In genomic region chr8:3394600-3394999, GRCm38 (mm10) we compare ENCODE assay signal across 9 mouse cellular contexts. TPM values are rescaled to one million over a fixed set of nuclear protein-coding genes. Genes with fewer than 3 reads are reported as not detected.
DNase-seq lines count a peak whose midpoint lies in the region; ATAC-seq and TF ChIP-seq lines count a peak whose summit lies in the region.
"Had no signal": no experiment of that assay in that cellular context is flagged by ENCODE, and none has a peak within 500 bp of the region (broad histone marks: within the 10 kb centered on the region; RNA-seq: fewer than 3 reads in every experiment).

No protein-coding gene starts in this region.

- no peaks in the 10 kb centered on the region for H3K27me3 ChIP-seq in heart, embryonic 14.5 days (ENCODE audit: control insufficient read depth, insufficient read depth, low read length)
- no peaks in the 10 kb centered on the region for H3K27me3 ChIP-seq in heart, adult 2 months (ENCODE audit: control insufficient read depth, insufficient read depth, low read length)
- no peaks in the 10 kb centered on the region for H3K27me3 ChIP-seq in embryonic facial prominence, embryonic 15.5 days
- H3K27me3 ChIP-seq in myocyte (ENCODE audit: control insufficient read depth, insufficient read depth, insufficient read length) = no peaks in the 10 kb centered on the region
- H3K27me3 ChIP-seq: liver, embryonic 15.5 days had no signal

- no peak for DNase-seq in heart, adult 2 months
- DNase-seq in kidney, adult 8-10 months = peak; percentile 50 to 77
- DNase-seq in right cerebral cortex, postnatal 36 days (ENCODE audit: low spot score in 2 of 2) = no peak
- DNase-seq in cerebellum, adult 11-12 months = no peak
- DNase-seq in gastrocnemius, postnatal 36 days = no peak

- ATAC-seq in heart, embryonic 14.5 days (ENCODE audit: insufficient number of reproducible peaks, insufficient read depth, low FRiP score, low read depth) = no peak
- ATAC-seq in embryonic facial prominence, embryonic 15.5 days (ENCODE audit: insufficient number of reproducible peaks, low FRiP score, low TSS enrichment, low read depth) = no peak

- no peaks in the 10 kb centered on the region for H3K9me3 ChIP-seq in heart, embryonic 14.5 days (ENCODE audit: control insufficient read depth, low read length)
- no peaks in the 10 kb centered on the region for H3K9me3 ChIP-seq in embryonic facial prominence, embryonic 15.5 days (replicated peaks)
- H3K9me3 ChIP-seq: liver, embryonic 15.5 days had no signal

- H3ac ChIP-seq in myocyte (ENCODE audit: control insufficient read depth, insufficient read length) = no peak overlapping the region

- no peak for TF ChIP-seq EP300 in heart, adult 2 months (IDR thresholded peaks at IDR 0.05; ENCODE audit: insufficient read depth, low read depth, low read length)

- intact Hi-C loops in heart, adult 2 months (cut with DNase I) = no loop called here
- intact Hi-C loops in gastrocnemius, postnatal 36 days (cut with DNase I) = loop anchor here (5.0 kb wide), 1 partner anchor 58 kb away; no protein-coding TSS in a partner anchor

- 0 out of 2 replicates have a peak, but pooled peaks cover 4% of the 10 kb centered on the region for H3K36me3 ChIP-seq in heart, embryonic 14.5 days (ENCODE audit: control insufficient read depth, insufficient read depth, low read length)
- 0 out of 2 replicates have a peak, but pooled peaks cover 2% of the 10 kb centered on the region for H3K36me3 ChIP-seq in heart, adult 2 months (ENCODE audit: control insufficient read depth, insufficient read depth, low read length)
- H3K36me3 ChIP-seq in embryonic facial prominence, embryonic 15.5 days = 0 out of 2 replicates have a peak, but pooled peaks cover 4% of the 10 kb centered on the region
- H3K36me3 ChIP-seq in myocyte (ENCODE audit: control insufficient read depth, insufficient read depth) = peaks cover 5% of the 10 kb centered on the region

- no peak overlapping the region for H3K4me3 ChIP-seq in heart, embryonic 14.5 days (ENCODE audit: control insufficient read depth in 1 of 2, insufficient read depth in 1 of 2, low read depth in 1 of 2, low read length in 2 of 2)
- no peak overlapping the region for H3K4me3 ChIP-seq in heart, adult 2 months
- H3K4me3 ChIP-seq in embryonic facial prominence, embryonic 15.5 days (replicated peaks) = no peak overlapping the region
- H3K4me3 ChIP-seq in myocyte = no peak overlapping the region

- H3K27ac ChIP-seq in heart, embryonic 14.5 days (replicated peaks in 1 of 2; ENCODE audit: control insufficient read depth in 1 of 2, insufficient read depth in 1 of 2, low read depth in 2 of 2, low read length in 2 of 2) = no peak overlapping the region
- no peak overlapping the region for H3K27ac ChIP-seq in heart, adult 2 months
- H3K27ac ChIP-seq in embryonic facial prominence, embryonic 15.5 days (replicated peaks) = no peak overlapping the region
- H3K27ac ChIP-seq: liver, embryonic 15.5 days had no signal

- no peak for TF ChIP-seq POLR2A in heart, adult 2 months (IDR thresholded peaks at IDR 0.05; ENCODE audit: insufficient read depth, low read depth, low read length)
- TF ChIP-seq POLR2A in myocyte (IDR thresholded peaks at IDR 0.05; ENCODE audit: insufficient read length, low read depth) = no peak

- peak overlapping the region; percentile 90 for H3K4me2 ChIP-seq in heart, embryonic 14.5 days (ENCODE audit: low read length)
- H3K4me2 ChIP-seq in embryonic facial prominence, embryonic 15.5 days (replicated peaks) = peak overlapping the region; percentile 4; the same call in 1 of the 2 replicates
- peak overlapping the region; percentile 22 for H3K4me2 ChIP-seq in myocyte (ENCODE audit: low read depth)

- H3K9ac ChIP-seq in heart, embryonic 14.5 days (ENCODE audit: low read length) = no peak overlapping the region; the same call in 1 of the 2 replicates
- no peak overlapping the region for H3K9ac ChIP-seq in heart, adult 2 months (ENCODE audit: low read depth, low read length)
- no peak overlapping the region for H3K9ac ChIP-seq in embryonic facial prominence, embryonic 15.5 days
- H3K9ac ChIP-seq: liver, embryonic 15.5 days had no signal

- peaks cover 10 to 19% of the 10 kb centered on the region in 2 experiments for H3K4me1 ChIP-seq in heart, embryonic 14.5 days (ENCODE audit: control insufficient read depth in 2 of 2, insufficient read depth in 2 of 2, low read length in 2 of 2)
- peaks cover 10% of the 10 kb centered on the region for H3K4me1 ChIP-seq in heart, adult 2 months (ENCODE audit: control insufficient read depth, insufficient read depth, low read length)
- peaks cover 26% of the 10 kb centered on the region for H3K4me1 ChIP-seq in embryonic facial prominence, embryonic 15.5 days

- 22% methylated on average over 6 of the region's 6 CpGs for WGBS in heart, embryonic 14.5 days
- whole genome bisulfite sequencing in heart, adult 2 months = 59% methylated on average over 6 of the region's 6 CpGs
- WGBS in embryonic facial prominence, embryonic 15.5 days = 14% methylated on average over 6 of the region's 6 CpGs

- TF ChIP-seq CTCF in heart, adult 2 months (IDR thresholded peaks at IDR 0.05) = no peak

- H3K79me2 ChIP-seq in heart, adult 2 months (replicated peaks; ENCODE audit: control insufficient read depth, insufficient read depth, low read length) = peaks cover 1% of the 10 kb centered on the region; the same call in 1 of the 2 replicates
- peaks cover 56% of the 10 kb centered on the region for H3K79me2 ChIP-seq in myocyte (ENCODE audit: control insufficient read depth, insufficient read depth)

TF ChIP-seq in myocyte, 11 proteins besides CTCF, POLR2A, EP300 and RAD21:
- TF ChIP-seq MYOG (IDR thresholded peaks at IDR 0.05; ENCODE audit: control insufficient read depth in 1 of 3, insufficient read depth in 1 of 3, insufficient read length in 2 of 3, low read depth in 2 of 3) (no peak), TCF3 (IDR thresholded peaks at IDR 0.05; ENCODE audit: insufficient read length, low read depth) (no peak), USF1 (IDR thresholded peaks at IDR 0.05; ENCODE audit: low read depth) (no peak), POLR2AphosphoS2 (IDR thresholded peaks at IDR 0.05; ENCODE audit: insufficient read length, low read depth) (no peak), MAX (IDR thresholded peaks at IDR 0.05; ENCODE audit: low read depth) (no peak), MYOD1 (IDR thresholded peaks at IDR 0.05; ENCODE audit: control insufficient read depth in 1 of 3, insufficient read length in 2 of 3, low read depth in 2 of 3) (no peak), E2F4 (IDR thresholded peaks at IDR 0.05; ENCODE audit: insufficient read depth) (no peak), CEBPB (IDR thresholded peaks at IDR 0.05; ENCODE audit: insufficient read depth, poor library complexity, severe bottlenecking) (no peak), REST (IDR thresholded peaks at IDR 0.05; ENCODE audit: insufficient read depth, insufficient read length) (no peak), SRF (IDR thresholded peaks at IDR 0.05; ENCODE audit: control insufficient read depth, insufficient read length, low read depth) (no peak), TCF12 (IDR thresholded peaks at IDR 0.05; ENCODE audit: insufficient read depth, poor library complexity, severe bottlenecking) (no peak)

RNA-seq across cellular contexts. Expression of gene Arhgef18, which starts 1.8 kb away (rescaled TPM):
- 4.6 and 6.0 TPM in 2 replicates for polyA plus RNA-seq in heart, embryonic 14.5 days (2014; fragmentation: Nextera tagmentation; extraction: Ambion mirVana)
- total RNA-seq in heart, adult 2 months (2021) = 10 to 100 TPM; 18.7 to 20.4 TPM
- 12.3 and 15.3 TPM in 2 replicates for polyA plus RNA-seq in heart, adult 2 months (2012; rRNA removed)
- 9.3 and 10.3 TPM in 2 replicates for polyA plus RNA-seq in embryonic facial prominence, embryonic 15.5 days (2015; fragmentation: Nextera tagmentation; extraction: Ambion mirVana)
- 10.7 TPM for polyA plus RNA-seq in myocyte (2012; fragmentation: generic; extraction: Trizol)
- total RNA-seq in gastrocnemius, postnatal 36 days (2021) = 1 to 10 TPM; 7.9 to 9.1 TPM

RNA-seq across cellular contexts. Expression of gene A430078G23Rik, which starts 41.4 kb away (rescaled TPM):
- not detected in 2 replicates for polyA plus RNA-seq in heart, embryonic 14.5 days (2014; fragmentation: Nextera tagmentation; extraction: Ambion mirVana)
- total RNA-seq in heart, adult 2 months (2021) = under 1 TPM; 0.57 TPM
- 0.41 and 0.53 TPM in 2 replicates for polyA plus RNA-seq in heart, adult 2 months (2012; rRNA removed)
- polyA plus RNA-seq in embryonic facial prominence, embryonic 15.5 days (2015; fragmentation: Nextera tagmentation; extraction: Ambion mirVana) = 0.17 TPM in 1 of 2 replicates, not detected in the other
- not detected for polyA plus RNA-seq in myocyte (2012; fragmentation: generic; extraction: Trizol)
- total RNA-seq in gastrocnemius, postnatal 36 days (2021) = under 1 TPM in 1 of 2 experiments, not detected in 1; 0.28 TPM

Comparison
In these comparisons a context has a peak if more than half of its experiments do, and no peak if none do; other contexts are left out.
1. H3K4me2 ChIP-seq: peak in every context shown above with its lines; median percentile 90 in heart, embryonic 14.5 days; 22 in myocyte; 4 in embryonic facial prominence, embryonic 15.5 days.
2. DNase-seq: peak in kidney, adult 8-10 months (2 of 2); none in heart, adult 2 months (0 of 2), right cerebral cortex, postnatal 36 days (0 of 2), cerebellum, adult 11-12 months (single experiment) and gastrocnemius, postnatal 36 days (0 of 2).